Mouse (Mus musculus): ENCODE data around the gene Samd9l.
"Not testable (repeated sequence)": the region's sequence is repeated elsewhere in the genome, so short reads cannot be mapped to it uniquely, and the experiment has no call there.

Samd9l gene

DNA sequence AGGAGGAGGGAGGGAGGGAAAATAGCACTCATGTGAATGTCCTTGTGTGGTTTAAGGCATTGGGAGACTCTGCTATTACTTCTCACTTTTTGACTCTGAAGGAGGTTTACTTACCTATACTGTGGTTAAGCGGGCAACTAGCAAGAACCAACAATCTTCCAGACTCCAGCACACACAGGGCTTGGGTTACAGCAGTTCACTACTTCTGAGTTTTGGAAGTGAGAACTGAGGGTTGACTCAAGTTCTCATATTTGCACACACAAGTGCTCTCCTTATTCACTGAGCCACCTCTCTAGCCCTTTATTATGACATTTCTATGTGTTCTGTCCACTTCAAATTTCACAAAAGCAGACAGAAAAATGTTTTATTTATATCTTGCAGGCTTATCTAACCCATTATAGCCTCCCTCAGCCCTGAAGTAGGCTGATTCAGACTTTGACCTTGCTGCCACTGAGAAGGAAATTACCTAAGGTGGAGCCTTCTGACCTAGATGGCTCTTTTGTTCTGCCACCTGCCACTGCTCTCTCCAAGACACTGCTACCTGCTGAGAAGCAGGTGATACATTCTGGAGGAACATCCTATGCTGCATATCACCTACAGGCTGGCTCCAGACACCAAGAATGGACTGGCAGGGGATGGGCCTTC lies 55.6 kb downstream of the Samd9l start:
- not testable (repeated sequence) for DNase-seq (ENCODE audit: low read depth, low spot score)

DNA sequence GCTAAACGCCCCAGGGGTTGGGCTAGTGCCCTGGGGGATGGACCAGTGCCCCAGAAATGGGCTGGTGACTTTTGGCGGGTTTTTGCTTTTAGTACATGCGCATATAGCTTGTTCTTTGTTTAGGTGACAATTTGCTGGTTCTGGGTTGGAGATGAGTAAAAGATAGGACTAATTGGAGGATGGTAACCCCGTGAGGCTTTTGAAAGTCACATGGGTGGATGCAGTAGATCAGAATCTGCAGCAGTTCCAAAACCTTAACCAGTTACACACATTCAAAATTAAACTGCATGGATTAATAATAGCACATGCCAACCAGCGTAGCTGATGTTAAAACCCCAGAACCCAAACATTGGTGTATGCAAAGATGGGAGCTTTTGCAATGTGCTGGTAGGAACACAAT lies 57.9 kb downstream of the Samd9l start:
- no peak for DNase-seq (ENCODE audit: low read depth, low spot score)

GRCm38 (mm10) chr6:3340928-3341327 lies 58.4 kb downstream of the Samd9l start:
- DNase-seq (ENCODE audit: low read depth, low spot score), result not testable (repeated sequence)

DNA sequence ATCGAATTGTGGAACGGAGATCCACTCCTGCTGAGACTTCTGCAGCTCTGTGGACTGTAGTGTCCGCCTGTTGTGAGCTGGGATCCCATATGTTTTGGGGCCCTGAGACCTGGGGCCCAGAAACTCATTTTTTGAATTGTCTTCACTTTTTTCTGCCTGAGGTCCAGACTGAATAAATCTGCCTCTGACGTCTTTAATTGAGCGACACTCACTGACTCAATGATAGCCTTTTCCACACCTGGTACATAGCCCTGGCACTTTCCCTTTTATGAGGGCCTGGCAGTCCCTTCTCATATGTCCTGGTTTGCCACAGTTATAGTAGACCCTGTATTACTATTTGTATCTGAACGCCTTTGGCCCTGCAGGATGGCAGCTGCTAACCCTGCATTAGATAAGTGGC lies 60.2 kb downstream of the Samd9l start:
- DNase-seq (ENCODE audit: low read depth, low spot score), result not testable (repeated sequence)

All from c-Kit-negative CD71-positive TER-119-positive erythroid progenitor cells, embryonic 14.5 days (primary cell).